In the genomic region with DNA sequence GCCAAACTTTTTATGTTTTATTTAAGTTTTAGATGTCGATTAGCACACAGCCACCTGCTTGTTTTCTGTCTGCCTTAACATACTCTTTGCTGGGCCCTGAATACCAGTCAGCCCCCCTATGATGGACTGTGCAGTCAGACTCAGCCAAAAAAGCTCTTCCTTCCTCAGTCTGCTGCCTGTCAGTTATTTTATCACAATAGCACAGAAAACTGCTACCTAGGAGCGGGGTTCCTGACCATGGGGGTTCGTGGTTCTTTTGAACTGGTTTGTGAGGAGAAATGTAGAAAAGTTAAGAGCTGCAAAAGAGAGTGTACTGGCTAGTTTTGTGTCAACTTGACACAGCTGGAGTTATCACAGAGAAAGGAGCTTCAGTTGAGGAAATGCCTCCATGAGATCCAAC, we compare ENCODE assay signal across 16 mouse cellular contexts.
"Had no signal": no experiment of that assay in that cellular context is flagged by ENCODE, and none has a peak within 500 bp of the region (broad histone marks: within the 10 kb centered on the region; RNA-seq: fewer than 3 reads in every experiment).

No protein-coding gene starts in this region.

- H3K4me1 ChIP-seq: neural tube, embryonic 13.5 days; neural tube, embryonic 15.5 days; stomach, embryonic 15.5 days had no signal

- H3K4me2 ChIP-seq: neural tube, embryonic 13.5 days; neural tube, embryonic 15.5 days; stomach, embryonic 15.5 days had no signal

- H3K9ac ChIP-seq: neural tube, embryonic 13.5 days; neural tube, embryonic 15.5 days; stomach, embryonic 15.5 days had no signal

- H3K9me3 ChIP-seq: stomach, embryonic 15.5 days had no signal

- DNase-seq: retina, postnatal 1 day; right cerebral cortex, adult 18-20 months; right cerebral cortex, postnatal 14 days; right cerebral cortex, postnatal 25 days; right cerebral cortex, postnatal 4 days; spleen, adult 18-20 months; thymus, adult 18-20 months; thymus, adult 2 months; thymus, postnatal 14 days; thymus, postnatal 25 days; thymus, postnatal 36 days; thymus, postnatal 4 days had no signal

- H3K4me3 ChIP-seq: neural tube, embryonic 13.5 days; neural tube, embryonic 15.5 days; stomach, embryonic 15.5 days had no signal

- H3K27ac ChIP-seq: neural tube, embryonic 13.5 days; neural tube, embryonic 15.5 days; stomach, embryonic 15.5 days; stomach, postnatal 0 days had no signal

- H3K27me3 ChIP-seq: neural tube, embryonic 13.5 days; neural tube, embryonic 15.5 days; stomach, embryonic 15.5 days had no signal
